Mouse (Mus musculus) hindbrain, embryonic 14.5 days (tissue): ENCODE results near the gene Hpcal1. TPM values are rescaled to one million over a fixed set of nuclear protein-coding genes. Genes with fewer than 3 reads are reported as not detected.
A peak's percentile ranks its signal among the peaks of the same experiment; 100 is the strongest.

ENCODE experiments used
- ATAC-seq: fragments of 200-750 bp; cut with Nextera tagmentation; 2 replicates; pipeline ENCODE4 v1.8.0; 2017; ENCODE audit warnings: moderate number of reproducible peaks, mild to moderate bottlenecking, moderate TSS enrichment, moderate library complexity; ENCODE audit not compliant: low FRiP score
- DNase-seq: peaks from one replicate; pipeline ENCODE4 v3.0.0-alpha.2; 2015; ENCODE audit warnings: low spot score
- H3K27ac ChIP-seq: fragments of 300-500 bp; sonication (generic); 2 replicates; pipeline ENCODE4 v1.5.1; 2014; ENCODE audit warnings: mild to moderate bottlenecking, moderate library complexity
- H3K27me3 ChIP-seq: fragments of 300-500 bp; sonication (generic); 2 replicates; pipeline ENCODE4 v1.6.1; 2014; ENCODE audit warnings: mild to moderate bottlenecking, low read length, mixed read lengths; ENCODE audit not compliant: control insufficient read depth, insufficient read depth
- H3K36me3 ChIP-seq: fragments of 300-500 bp; sonication (generic); replicated peaks from 2 replicates; pipeline ENCODE4 v1.6.1; 2014; ENCODE audit not compliant: control insufficient read depth, insufficient read depth
- H3K4me1 ChIP-seq: fragments of 300-500 bp; sonication (generic); replicated peaks from 2 replicates; pipeline ENCODE4 v1.6.1; 2014; ENCODE audit warnings: antibody characterized with exemption, low read length, mixed read lengths; ENCODE audit not compliant: control insufficient read depth, insufficient read depth
- H3K4me2 ChIP-seq: fragments of 300-500 bp; sonication (generic); replicated peaks from 2 replicates; pipeline ENCODE4 v1.6.1; 2014; ENCODE audit warnings: mild to moderate bottlenecking, moderate library complexity
- H3K4me3 ChIP-seq: fragments of 300-500 bp; sonication (generic); replicated peaks from 2 replicates; pipeline ENCODE4 v1.5.1; 2014; ENCODE audit warnings: mild to moderate bottlenecking, low read length
- H3K9ac ChIP-seq: fragments of 300-500 bp; sonication (generic); 2 replicates; pipeline ENCODE4 v1.6.1; 2014
- H3K9me3 ChIP-seq: fragments of 300-500 bp; sonication (generic); 2 replicates; pipeline ENCODE4 v1.6.1; 2016; ENCODE audit warnings: low read length; ENCODE audit not compliant: control insufficient read depth
- WGBS: fragments of 180-500 bp; shearing (Covaris S2); extraction: QIAGEN DNeasy Blood & Tissue Kit; methylation state at CpG from one replicate; pipeline ENCODE4 v1.1.7; 2014; 5-methylcytosine and 5-hydroxymethylcytosine counted together
- polyA plus RNA-seq: library from polyadenylated mRNA; unstranded; fragments of >200 nt; fragmentation: Nextera tagmentation; extraction: Ambion mirVana; gene quantifications from 2 replicates; pipeline ENCODE4 v1.2.1, GENCODE M21; 2014

The Hpcal1 gene
- polyA plus RNA-seq, 1 experiment from 2014 or later = 125 TPM

DNA sequence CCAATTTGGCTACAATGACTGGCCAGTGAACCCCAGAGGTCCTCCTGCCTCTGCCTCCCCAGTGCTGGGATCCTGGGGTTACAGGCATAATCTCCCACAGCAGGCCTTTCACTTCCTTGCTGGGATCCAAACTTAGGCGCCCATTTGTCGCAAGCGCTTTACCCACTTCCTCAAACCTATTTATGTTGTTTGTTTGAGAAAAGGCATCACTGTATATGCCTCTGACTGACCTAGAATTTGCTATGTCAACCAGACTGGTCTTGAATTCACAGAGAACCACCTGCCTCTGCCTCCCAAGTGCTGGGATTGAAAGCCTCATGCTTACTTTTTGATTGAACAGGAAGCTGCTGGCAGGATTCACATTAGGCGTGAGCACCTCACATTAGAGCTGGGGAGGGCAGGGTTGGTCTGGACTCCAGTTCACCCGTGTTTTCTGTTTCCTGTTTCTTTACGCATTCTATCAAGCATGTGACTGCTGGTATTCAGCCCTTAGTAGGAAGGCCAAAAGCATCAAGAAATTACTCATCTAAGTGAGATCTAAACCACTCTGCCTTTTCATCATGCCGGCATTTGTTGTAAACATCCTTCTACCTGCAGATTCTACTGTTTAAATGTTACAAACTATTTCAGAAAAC is 33.0 kb upstream of the Hpcal1 start:
- H3K36me3 ChIP-seq = no peaks in the 10 kb centered on the region
- no peaks in the 10 kb centered on the region for H3K4me1 ChIP-seq
- no peak overlapping the region for H3K27ac ChIP-seq
- DNase-seq = no peak
- no peaks in the 10 kb centered on the region for H3K9me3 ChIP-seq
- no peaks in the 10 kb centered on the region for H3K27me3 ChIP-seq
- H3K4me3 ChIP-seq = no peak overlapping the region
- WGBS = 95% methylated on average over 7 of the region's 7 CpGs
- H3K9ac ChIP-seq = no peak overlapping the region
- ATAC-seq = no peak
- H3K4me2 ChIP-seq = no peak overlapping the region

DNA sequence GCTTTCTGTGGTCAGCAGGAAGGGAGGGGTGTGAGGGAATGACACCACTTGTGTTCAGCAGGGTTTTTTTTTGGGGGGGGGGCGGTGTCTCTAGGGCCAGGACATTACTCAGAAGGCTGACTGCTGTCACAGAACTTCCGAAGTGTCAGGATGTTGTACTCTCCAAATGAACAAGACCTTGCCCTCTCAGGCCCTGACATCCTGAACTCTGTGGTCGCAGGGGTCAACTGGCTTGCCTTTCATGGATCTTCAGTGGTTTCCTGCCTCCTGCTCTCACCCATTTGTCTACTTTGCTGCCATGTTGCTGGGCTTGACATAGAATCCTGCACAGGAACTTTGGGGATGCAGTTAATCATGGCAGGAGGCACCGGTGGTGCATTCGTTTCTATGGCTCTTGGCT is 32.1 kb upstream of the Hpcal1 start:
- WGBS = 81% methylated on average over 5 of the region's 5 CpGs
- DNase-seq = no peak
- no peak overlapping the region for H3K27ac ChIP-seq

DNA sequence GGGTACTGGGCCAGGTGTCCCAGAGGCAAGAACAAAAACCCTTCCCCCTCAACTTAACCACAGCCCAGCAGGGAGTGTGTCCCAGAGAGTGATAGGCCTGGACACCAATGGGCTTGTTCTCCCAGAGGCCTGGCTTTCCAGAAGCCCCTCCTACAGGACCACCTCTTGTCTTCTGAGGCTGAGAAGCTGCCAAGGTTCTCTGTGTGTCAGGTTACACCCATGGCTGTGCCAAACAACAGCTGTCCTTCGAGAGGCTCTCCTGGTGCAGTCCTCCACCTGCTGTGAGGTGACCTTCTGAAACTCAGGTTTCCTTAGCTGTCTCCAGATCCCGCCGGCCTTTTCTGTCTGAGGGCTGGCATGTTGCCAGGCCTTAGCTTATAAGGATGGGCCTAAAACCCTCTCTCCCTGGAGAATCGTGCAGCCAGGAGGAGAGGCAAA is 29.2 kb upstream of the Hpcal1 start:
- H3K4me1 ChIP-seq = no peaks in the 10 kb centered on the region
- no peak overlapping the region for H3K9ac ChIP-seq
- no peaks in the 10 kb centered on the region for H3K36me3 ChIP-seq
- DNase-seq (peak; percentile 65), ATAC-seq (peak; percentile 72; the same call in 1 of the 2 replicates)
- no peak overlapping the region for H3K4me3 ChIP-seq
- H3K27ac ChIP-seq = no peak overlapping the region
- WGBS = 11% methylated on average over 4 of the region's 4 CpGs
- no peaks in the 10 kb centered on the region for H3K9me3 ChIP-seq
- H3K4me2 ChIP-seq = no peak overlapping the region
- no peaks in the 10 kb centered on the region for H3K27me3 ChIP-seq

More for the DNA sequence above, 32.1 kb upstream of the Hpcal1 start:
- no peak overlapping the region for H3K9ac ChIP-seq
- no peaks in the 10 kb centered on the region for H3K36me3 ChIP-seq
- no peak overlapping the region for H3K4me3 ChIP-seq
- no peaks in the 10 kb centered on the region for H3K27me3 ChIP-seq
- H3K4me1 ChIP-seq = no peaks in the 10 kb centered on the region
- H3K9me3 ChIP-seq = no peaks in the 10 kb centered on the region
- ATAC-seq = no peak
- H3K4me2 ChIP-seq = no peak overlapping the region

DNA sequence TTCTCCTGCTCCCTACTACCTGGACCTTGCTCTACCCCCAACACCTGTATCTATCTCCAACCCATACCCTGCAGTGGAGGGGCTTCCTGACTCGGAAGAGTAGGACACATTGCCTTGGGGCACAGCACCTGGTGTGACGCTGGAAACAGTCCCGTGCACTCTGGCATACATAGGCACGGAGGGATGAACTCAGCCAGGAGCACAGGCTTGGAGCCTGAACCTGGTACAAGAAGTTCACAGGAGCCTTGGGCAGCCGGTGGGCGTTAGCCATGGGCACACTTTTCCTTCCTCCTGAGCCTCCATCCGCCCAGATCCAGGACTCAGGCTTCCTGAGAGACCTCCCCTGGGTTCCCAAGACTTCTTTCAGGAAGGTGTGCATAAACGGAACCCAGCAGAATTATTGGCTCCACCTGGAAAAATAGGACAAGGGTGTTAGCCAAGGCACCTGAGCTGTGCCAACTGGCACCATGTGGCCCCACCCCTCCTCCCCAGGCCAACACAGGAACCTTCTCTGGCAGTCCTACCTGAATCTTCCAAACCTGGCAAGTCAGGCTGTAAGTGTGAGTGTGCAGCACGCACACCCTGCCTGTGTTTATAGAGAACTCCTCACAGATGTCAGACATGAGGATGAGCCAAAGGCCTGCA is 26.5 kb upstream of the Hpcal1 start:
- Histone ChIP-seq H3K4me3 (no peak overlapping the region), H3K9ac (no peak overlapping the region), H3K27ac (no peak overlapping the region), H3K9me3 (no peaks in the 10 kb centered on the region), H3K27me3 (no peaks in the 10 kb centered on the region), H3K4me2 (no peak overlapping the region), H3K36me3 (no peaks in the 10 kb centered on the region), H3K4me1 (no peaks in the 10 kb centered on the region)
- ATAC-seq (no peak), DNase-seq (no peak)
- 87% methylated on average over 9 of the region's 9 CpGs for WGBS

DNA sequence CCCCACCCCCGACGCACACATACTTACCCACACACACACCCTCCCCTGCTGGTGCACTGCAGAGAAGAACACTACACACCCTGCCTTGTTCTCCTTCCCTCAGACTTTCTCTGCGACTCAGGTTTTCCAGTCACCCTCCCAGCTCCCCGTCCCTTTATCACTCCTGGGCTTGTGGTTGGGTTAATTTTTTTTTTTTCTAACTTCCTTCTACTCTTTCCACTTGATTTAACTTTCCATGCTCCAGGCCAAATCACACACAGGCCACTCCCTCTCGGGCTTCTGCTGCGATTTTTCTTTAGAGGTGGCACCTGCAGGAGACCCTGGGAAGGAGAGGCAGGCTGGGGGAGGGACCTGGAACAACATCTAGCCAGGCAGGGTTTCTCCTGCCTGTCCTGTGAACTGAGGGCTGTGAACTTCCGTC is 24.7 kb upstream of the Hpcal1 start:
- Histone ChIP-seq H3K9ac (no peak overlapping the region), H3K4me3 (no peak overlapping the region), H3K4me2 (no peak overlapping the region), H3K27me3 (no peaks in the 10 kb centered on the region), H3K4me1 (no peaks in the 10 kb centered on the region), H3K9me3 (no peaks in the 10 kb centered on the region), H3K36me3 (no peaks in the 10 kb centered on the region), H3K27ac (no peak overlapping the region)
- DNase-seq = no peak
- 57% methylated on average over 7 of the region's 7 CpGs for WGBS
- no peak for ATAC-seq

DNA sequence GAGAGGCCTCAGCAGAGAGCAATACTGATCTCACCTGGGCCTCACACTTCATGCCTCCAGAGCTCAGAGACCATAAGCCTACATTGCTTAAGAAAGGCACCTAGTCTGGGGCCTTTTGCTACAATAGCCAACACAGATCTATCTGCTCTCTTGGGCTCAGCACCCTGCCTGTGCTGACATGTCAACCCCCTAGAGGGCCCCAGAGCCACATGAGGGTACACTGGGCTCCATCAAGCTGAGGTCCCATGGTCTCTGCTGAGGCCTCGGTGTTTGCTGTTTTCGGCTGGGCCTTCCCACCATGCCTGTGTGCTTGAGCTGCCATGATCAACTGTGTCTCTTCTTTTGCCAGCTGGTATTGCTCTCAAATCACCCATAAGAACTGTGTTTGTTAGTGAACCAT is 24.0 kb upstream of the Hpcal1 start:
- Histone ChIP-seq H3K9me3 (no peaks in the 10 kb centered on the region), H3K9ac (no peak overlapping the region), H3K4me2 (no peak overlapping the region), H3K4me1 (no peaks in the 10 kb centered on the region), H3K27ac (no peak overlapping the region), H3K27me3 (no peaks in the 10 kb centered on the region), H3K36me3 (no peaks in the 10 kb centered on the region), H3K4me3 (no peak overlapping the region)
- 84% methylated on average over 2 of the region's 2 CpGs for WGBS
- no peak for ATAC-seq
- DNase-seq = no peak

DNA sequence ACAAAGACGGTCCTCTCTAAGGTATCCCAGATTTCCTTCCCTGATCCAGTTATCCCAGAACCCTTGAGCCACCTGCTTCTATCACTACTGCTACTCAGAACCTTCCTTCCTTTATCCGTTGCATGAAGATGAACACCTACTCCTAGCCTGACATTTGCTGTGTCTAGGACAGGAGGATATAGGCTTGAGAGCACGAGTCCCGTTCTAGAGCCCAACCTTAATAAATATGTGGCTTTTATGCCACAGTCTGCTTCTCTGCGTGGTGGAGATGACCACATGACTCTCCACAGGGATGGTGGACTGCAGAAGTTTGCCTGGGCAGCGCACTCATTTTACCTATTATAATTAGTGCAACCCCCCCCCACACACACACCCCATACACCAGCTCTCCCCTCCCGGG is 16.9 kb upstream of the Hpcal1 start:
- Histone ChIP-seq H3K27me3 (no peaks in the 10 kb centered on the region), H3K27ac (no peak overlapping the region), H3K9ac (no peak overlapping the region), H3K9me3 (no peaks in the 10 kb centered on the region), H3K36me3 (no peaks in the 10 kb centered on the region), H3K4me2 (no peak overlapping the region), H3K4me3 (no peak overlapping the region), H3K4me1 (no peaks in the 10 kb centered on the region)
- ATAC-seq (peak; percentile 27; the same call in 1 of the 2 replicates), DNase-seq (no peak)
- 60% methylated on average over 7 of the region's 7 CpGs for WGBS

DNA sequence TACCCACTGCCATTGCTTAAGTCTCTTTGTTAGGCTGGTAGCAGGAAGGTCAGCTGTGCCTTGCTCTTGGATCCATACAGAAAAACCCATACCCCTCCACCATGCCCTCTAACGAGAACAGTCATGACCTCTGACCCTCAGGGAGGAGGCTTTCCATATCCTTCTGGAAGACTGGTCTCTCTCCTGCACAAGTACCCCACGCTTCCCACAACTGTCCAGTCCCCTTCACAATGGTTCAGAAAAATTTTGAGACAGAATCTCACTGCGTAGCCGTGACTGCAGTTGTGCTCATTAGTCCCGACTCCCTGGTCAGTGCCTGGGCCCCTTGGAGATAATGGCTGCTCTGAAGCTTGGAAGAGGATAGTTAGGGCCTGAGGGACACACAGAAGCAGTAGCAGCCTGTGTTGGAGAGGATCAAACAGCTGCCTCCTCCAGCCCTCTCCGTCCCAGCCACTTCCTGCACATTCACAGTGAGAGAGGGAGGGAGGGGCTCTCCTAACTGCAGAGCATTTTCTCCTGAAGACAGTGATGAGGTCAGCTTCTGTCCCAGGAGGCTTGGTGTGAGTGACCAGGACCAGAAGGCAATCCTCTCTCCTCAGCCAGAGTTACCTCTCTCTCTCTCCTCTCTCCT is 16.4 kb upstream of the Hpcal1 start:
- H3K4me3 ChIP-seq = no peak overlapping the region
- H3K4me1 ChIP-seq = no peaks in the 10 kb centered on the region
- H3K36me3 ChIP-seq = no peaks in the 10 kb centered on the region
- no peak overlapping the region for H3K9ac ChIP-seq
- no peak overlapping the region for H3K27ac ChIP-seq
- no peaks in the 10 kb centered on the region for H3K27me3 ChIP-seq
- 59% methylated on average over 6 of the region's 6 CpGs for WGBS
- H3K4me2 ChIP-seq = no peak overlapping the region
- no peak for DNase-seq
- H3K9me3 ChIP-seq = no peaks in the 10 kb centered on the region
- no peak for ATAC-seq

DNA sequence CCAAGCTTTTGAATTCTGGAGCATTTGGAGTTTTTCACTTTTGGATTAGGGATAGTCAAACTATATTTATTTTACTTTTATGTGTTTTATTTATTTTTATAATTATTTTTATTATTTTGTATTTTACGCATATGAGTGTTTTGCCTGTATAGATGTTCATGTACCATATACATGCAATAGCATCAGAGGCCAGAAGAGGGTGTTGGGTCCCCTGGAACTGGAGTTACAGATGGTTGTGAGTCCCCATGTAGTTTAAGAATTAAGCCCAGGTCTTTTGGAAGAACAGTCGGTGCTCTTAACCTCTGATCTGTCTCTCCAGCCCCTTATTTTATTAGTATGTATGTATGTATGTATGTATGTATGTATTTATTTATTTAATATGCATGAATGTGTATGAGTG is 12.9 kb upstream of the Hpcal1 start:
- WGBS = 82% methylated on average over 2 of the region's 2 CpGs
- Histone ChIP-seq H3K4me1 (no peaks in the 10 kb centered on the region), H3K4me3 (no peak overlapping the region), H3K9ac (no peak overlapping the region), H3K9me3 (no peaks in the 10 kb centered on the region), H3K4me2 (no peak overlapping the region), H3K27me3 (no peaks in the 10 kb centered on the region), H3K36me3 (no peaks in the 10 kb centered on the region), H3K27ac (no peak overlapping the region)
- DNase-seq (no peak), ATAC-seq (no peak)
